In genomic region chr13:21753051-21753523, GRCm38 (mm10) we compare ENCODE assay signal across 1 mouse cellular context.
TF ChIP-seq lines count a peak whose summit lies in the region.

No protein-coding gene starts in this region.

TF ChIP-seq in CH12.LX, 34 proteins besides CTCF, POLR2A, EP300 and RAD21 (continued from another document):
- TF ChIP-seq MAZ (IDR thresholded peaks at IDR 0.05; ENCODE audit: low read depth, low read length) (no peak), CHD2 (IDR thresholded peaks at IDR 0.05; ENCODE audit: low read length) (peak; percentile 74), E2F4 (IDR thresholded peaks at IDR 0.05; ENCODE audit: insufficient replicate concordance, low read depth, low read length) (peak; percentile 76; the same call in 1 of the 2 replicates), ETS1 (conservative IDR thresholded peaks at IDR 0.05; ENCODE audit: low read depth, low read length) (peak; percentile 39; the same call in 1 of the 2 replicates), ZMIZ1 (IDR thresholded peaks at IDR 0.05; ENCODE audit: low read depth, low read length) (peak; percentile 98), BHLHE40 (IDR thresholded peaks at IDR 0.05; ENCODE audit: low read depth, low read length) (peak; percentile 20; the same call in 1 of the 2 replicates), JUN (IDR thresholded peaks at IDR 0.05; ENCODE audit: insufficient read depth, low read depth, low read length) (no peak), NRF1 (IDR thresholded peaks at IDR 0.05; ENCODE audit: low read depth, low read length) (no peak), MAX (IDR thresholded peaks at IDR 0.05; ENCODE audit: low read length) (peak; percentile 34; the same call in 1 of the 2 replicates), POLR2AphosphoS2 (IDR thresholded peaks at IDR 0.05; ENCODE audit: low read depth, low read length) (peak; percentile 99), JUND (conservative IDR thresholded peaks at IDR 0.05; ENCODE audit: low read depth, low read length) (no peak; the same call in 1 of the 2 replicates), SMC3 (IDR thresholded peaks at IDR 0.05; ENCODE audit: low read depth, low read length) (no peak), ZC3H11A (IDR thresholded peaks at IDR 0.05; ENCODE audit: low read depth, low read length) (no peak), ZNF384 (IDR thresholded peaks at IDR 0.05; ENCODE audit: low read depth, low read length) (peak; percentile 46), MAFK (IDR thresholded peaks at IDR 0.05; ENCODE audit: insufficient replicate concordance, low read length) (no peak), KAT2A (IDR thresholded peaks at IDR 0.05; ENCODE audit: insufficient replicate concordance, low read length) (no peak), USF1 (IDR thresholded peaks at IDR 0.05; ENCODE audit: low read depth, low read length) (no peak), ZKSCAN1 (IDR thresholded peaks at IDR 0.05; ENCODE audit: borderline replicate concordance, low read depth, low read length) (no peak), PAX5 (IDR thresholded peaks at IDR 0.05; ENCODE audit: low read length) (no peak), HCFC1 (IDR thresholded peaks at IDR 0.05; ENCODE audit: low read depth, low read length) (peak; percentile 35; the same call in 1 of the 2 replicates), MEF2A (IDR thresholded peaks at IDR 0.05; ENCODE audit: borderline replicate concordance, low read depth, low read length) (no peak), GABPA (IDR thresholded peaks at IDR 0.05; ENCODE audit: insufficient replicate concordance, low read depth, low read length) (no peak), CHD1 (IDR thresholded peaks at IDR 0.05; ENCODE audit: low read depth, low read length) (peak; percentile 96), TCF12 (IDR thresholded peaks at IDR 0.05; ENCODE audit: low read depth, low read length) (no peak), TBP (conservative IDR thresholded peaks at IDR 0.05; ENCODE audit: low read depth, low read length) (no peak), ELF1 (IDR thresholded peaks at IDR 0.05; ENCODE audit: low read depth, low read length) (no peak), RCOR1 (conservative IDR thresholded peaks at IDR 0.05; ENCODE audit: low read depth, low read length) (peak; percentile 78)
